Mouse (Mus musculus) urinary bladder, adult 2 months (tissue): ENCODE results near the gene Orai2. TPM values are rescaled to one million over a fixed set of nuclear protein-coding genes. Genes with fewer than 3 reads are reported as not detected.
"Not testable (repeated sequence)": the region's sequence is repeated elsewhere in the genome, so short reads cannot be mapped to it uniquely, and the experiment has no call there.

Source experiments
- DNase-seq: peaks from one replicate; pipeline ENCODE4 v3.0.0; 2022; ENCODE audit warnings: low spot score
- polyA plus RNA-seq: library from polyadenylated mRNA; depleted of rRNA; stranded (reverse); fragments of >200 nt; gene quantifications from 2 replicates; pipeline ENCODE4 v1.2.3, GENCODE M21; 2012

The Orai2 gene
- polyA plus RNA-seq, 1 experiment = 10.8 TPM

DNA sequence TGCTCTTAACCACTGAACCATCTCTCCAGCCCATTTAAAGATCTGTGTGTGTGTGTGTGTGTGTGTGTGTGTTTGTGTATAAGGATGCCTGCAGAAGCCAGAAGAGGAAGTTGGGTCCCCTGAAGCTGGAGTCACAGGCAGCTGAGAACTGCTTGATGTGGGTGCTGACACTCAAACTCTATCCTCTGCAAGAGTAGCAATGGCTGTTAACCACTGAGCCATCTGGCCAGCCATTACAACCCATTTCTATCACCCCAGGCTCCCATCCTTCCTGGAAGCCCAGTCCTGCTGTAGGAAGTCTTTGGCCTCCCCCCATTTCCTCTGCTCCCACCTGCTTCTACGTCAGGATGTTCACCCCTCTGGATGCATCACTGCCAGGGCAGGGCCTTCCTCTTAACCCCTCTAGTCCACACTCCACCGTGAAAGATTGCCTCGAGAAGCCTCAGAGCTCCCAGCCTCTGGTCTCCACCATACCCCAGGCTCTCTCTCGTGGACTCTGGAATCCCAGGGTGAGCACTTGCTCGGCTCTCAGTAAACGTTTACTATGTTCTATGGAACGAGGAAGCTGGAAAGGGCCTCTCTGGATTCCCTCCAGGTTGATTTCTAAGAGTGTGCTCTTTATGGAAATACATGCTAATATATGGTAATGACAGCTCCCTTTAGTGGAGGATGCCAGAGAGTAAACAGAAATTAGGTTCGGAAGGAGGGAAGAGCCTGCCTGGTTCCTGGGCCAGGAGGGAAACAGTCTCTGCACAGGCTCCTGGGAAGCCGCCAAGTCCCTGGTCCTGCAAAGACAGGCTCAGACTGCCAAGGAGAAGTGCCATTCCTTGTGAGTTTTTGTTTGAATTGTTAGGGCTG, 3.3 kb upstream of the Orai2 start:
- DNase-seq = peak; percentile 32

DNA sequence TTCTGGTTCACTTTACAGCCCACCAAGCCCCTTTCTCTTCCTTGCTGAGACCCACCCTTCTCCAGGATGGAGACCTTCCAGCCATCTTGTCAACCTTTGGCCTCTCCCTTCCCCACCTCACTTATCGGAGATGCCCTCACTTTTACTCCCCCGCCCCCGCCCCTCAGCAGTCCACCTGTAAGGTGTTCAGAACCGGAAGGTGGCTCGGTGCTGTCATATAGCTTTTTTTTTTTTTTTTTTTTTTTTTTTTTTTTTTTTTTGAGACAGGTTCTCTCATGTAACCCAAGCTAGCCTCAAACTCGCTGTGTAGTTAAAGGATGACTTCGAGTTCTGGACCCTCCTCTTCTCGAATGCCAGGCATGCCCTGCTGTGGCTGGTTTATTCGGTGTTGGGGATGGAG, 2.4 kb upstream of the Orai2 start:
- no peak for DNase-seq

DNA sequence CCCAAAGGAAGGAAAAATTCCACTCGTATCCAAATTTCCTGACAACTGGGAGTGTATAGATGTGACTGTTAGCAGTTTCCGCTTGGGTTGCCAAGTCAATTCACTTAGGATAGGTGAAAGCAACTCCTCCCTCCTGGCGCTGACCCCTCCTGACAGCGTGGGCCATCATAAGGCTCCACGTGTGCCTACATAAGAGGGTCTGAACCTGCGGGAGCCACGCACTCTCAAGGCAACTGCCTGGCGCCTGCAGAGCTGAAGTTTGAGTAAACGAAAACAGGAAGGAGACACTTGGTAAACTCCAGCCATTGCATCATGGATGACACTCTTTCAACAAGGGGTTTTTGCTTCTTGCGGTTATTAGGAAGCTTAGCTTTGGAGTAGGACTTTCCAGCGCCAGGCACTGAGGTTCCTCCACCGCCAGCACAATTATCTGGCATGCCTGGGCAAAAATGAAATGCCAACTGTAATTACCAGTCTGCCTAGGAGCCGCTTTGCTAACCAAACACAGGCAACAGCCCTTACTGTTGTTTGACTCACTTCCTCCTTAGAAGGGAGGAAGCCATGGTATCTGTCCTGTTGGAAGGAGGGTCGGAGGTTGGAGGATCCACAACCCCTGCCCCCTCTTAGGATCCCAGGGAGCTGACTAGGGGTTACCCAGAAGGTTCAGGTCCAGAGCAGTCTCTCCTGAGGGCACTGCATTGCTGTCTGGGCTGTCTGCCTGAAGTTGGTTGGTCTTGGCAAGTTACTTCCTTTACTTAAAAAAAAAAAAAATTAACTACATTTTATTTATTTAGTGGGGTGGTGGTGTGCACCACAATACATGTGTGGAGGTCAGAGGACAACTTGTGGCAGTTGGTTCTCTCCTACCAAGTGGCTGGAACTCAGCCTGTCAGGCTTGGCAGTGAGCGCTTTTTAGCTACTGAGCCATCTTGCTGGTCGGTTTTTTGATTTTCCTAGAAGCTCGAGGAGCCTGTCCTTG, 1.1 kb upstream of the Orai2 start:
- no peak for DNase-seq

DNA sequence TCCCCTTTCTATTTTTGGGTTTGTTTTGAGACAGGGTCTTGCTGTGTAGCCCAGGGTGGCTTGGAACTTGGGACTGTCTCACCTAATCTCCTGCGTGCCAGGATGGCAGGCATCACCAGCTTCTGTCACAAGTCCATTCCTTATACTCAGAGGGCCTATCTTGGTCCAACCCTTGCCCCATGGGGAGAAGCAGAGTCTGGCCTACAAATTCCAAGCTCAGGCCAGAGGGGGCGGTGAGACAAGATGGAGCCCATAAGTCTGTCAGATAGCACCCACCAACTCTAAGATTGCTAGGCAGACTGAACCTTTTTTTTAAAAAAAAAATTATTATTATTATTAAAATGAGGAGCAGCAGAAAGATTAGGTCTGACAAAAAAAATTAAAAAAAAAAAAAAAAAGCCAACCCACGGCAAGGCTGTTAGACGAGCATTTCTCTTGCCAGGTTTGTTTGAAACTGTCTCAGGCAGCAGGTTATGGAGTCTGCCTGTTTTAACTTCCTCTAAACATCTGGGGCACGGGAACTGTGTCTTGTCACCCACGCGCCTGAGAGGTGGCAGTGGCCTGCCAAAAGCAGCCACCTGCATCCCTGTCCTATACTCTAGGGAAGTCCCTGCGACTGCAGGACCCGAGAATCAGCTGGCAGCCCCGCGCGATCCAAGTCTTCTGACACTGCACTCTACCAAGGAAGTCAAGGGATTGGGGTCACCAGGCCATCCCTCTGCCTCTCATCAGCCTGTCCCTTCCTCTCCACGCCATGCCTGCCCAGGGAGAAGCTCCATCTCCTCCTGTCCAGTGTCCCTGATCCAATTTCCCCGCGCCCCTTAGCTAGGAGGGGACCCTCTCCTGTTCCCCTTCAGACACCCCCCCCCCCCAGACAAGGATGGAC, 644 bp downstream of the Orai2 start:
- DNase-seq = no peak

DNA sequence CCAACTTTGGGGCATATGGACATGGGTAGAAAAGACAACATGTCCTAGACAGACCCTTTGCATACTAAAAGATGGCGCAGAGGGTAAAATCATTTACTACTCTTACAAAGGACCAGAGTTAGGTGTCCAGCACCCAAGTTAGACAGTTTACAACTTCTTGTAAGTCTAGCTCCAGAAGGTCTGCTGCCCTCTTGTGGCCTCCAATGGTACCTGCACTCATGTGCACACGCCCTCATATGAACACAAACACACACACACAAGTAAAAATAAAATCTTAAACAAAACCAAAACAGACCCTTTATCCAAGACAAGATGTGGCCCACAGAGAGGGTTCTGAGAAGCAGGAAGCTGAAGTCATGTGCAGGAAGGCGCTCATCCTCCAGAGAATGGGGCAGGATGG, 2.4 kb downstream of the Orai2 start:
- no peak for DNase-seq

DNA sequence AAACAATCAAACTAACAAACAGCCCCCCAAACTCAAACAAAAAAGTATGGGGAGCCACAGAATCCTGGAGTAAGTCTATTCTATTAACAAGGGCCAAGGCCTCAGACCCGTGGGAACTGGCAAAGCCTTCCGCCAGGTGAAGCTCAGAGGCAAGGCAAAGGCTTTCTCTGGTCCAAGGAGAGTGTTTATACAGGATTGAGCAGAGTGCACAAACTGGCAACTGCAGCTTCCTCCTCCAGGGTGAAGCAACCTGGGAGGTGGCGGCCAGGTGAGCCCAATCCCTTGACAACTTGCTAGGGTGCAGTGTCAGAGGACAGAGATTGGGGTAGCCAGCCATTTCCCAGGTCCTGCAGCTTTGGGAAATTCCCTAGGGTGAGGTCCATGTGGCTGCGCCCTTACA, 3.2 kb downstream of the Orai2 start:
- no peak for DNase-seq

DNA sequence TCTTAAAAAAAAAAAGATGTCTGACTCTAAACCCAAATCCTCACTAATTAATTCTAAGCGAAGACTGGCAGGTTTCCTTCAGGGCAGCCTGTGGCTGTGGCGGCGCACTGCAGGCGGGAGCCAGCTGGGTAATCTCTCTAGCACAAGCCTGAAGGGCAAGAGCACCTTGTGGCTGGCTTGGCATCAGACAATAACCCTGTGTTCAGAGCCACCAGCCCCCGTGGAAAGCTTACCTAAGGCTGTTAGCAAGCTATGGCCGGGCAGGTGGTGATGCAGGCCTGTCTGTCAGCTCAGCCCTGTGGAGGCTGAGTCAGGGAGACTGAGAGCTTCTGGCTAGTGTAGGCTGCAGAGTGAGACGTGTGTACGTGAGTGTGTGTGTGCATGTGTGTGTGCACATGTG, 5.3 kb downstream of the Orai2 start:
- DNase-seq = no peak

DNA sequence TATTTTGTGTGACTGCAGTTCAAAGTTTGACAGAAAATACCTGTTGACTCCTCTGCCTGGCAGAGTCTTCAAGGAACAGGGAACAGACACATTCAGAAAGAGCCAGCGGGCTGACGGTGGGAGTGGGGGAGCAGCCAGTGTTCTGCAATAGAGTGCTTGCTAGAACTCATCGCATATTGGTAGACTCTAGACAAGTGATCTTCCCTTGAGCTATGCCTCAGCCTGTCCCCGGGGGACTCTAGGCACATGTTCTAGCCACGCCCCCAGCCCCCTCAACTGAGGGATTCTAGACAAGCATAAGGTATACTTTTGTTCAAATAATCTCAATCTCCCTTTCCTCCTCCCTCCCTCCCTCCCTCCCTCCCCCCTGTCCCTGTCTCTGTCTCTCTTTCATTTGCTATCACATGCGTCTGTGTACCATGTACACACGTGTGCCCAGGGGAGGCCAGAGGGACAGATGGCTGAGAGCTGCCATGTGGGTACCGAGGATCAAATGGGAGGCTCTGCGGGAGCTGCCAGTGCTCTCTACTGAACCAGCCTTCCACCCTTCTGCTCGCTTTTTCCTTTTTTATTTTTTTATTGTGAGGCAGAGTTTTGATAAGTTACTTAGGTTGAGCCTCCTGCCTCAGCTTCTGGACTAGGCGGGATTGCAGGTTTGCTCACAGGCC, 6.6 kb downstream of the Orai2 start:
- DNase-seq = no peak

DNA sequence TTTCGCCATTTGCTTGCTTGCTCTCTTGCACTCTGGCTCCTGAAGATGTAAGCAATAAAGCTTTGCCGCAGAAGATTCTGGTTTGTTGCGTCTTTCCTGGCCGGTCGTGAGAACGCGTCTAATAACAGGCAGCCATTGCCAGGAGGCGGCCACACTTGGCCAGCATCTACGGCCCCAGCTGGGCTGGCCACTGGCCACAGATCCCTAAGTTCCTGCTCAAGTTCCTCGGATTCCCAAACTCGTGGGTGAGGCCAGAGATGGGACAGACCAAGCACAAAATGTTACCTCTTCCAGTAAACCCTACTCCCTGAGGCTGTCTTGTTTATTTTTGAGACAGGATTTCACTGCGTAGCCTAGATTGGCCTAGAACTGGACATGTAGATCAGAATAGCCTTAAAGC, 10.4 kb downstream of the Orai2 start:
- not testable (repeated sequence) for DNase-seq

DNA sequence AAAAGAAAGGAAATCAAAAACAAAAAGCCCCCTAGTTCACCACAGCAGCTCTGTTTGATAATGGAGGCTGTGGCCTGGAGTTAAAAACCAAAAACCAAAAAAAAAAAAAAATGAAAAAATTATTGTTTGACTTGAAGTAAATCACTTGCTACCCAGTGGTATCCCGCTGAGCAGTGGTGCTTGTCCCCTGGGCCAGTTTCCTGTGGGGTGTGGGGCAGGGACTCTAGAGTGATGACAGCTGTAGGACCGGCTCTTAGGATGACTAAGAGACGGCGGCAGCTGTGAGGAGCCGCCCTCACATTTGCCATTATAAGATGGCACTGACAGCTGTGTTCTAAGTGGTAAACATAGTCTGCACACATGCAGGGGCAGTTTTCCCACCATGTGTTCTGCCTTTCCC, 15.1 kb downstream of the Orai2 start:
- no peak for DNase-seq

DNA sequence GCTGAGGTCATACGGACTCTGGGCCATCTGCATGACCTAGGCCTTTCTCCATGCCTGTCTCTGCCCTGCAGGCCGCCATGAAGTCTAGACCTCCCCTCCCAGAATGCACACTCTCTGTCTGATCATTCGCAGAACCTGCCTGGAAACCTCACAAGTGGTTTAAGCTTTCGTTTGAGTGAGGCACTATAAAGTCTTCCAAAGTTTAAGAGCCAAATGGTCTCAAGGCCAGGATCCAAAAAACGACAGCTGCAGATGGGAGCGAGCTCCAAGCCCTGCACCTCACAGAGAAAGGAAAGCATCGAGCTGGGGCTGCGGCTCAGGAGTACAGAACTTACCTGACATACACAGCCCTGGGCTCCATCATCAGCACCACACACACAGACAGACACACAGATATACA, 18.1 kb downstream of the Orai2 start:
- DNase-seq = no peak

DNA sequence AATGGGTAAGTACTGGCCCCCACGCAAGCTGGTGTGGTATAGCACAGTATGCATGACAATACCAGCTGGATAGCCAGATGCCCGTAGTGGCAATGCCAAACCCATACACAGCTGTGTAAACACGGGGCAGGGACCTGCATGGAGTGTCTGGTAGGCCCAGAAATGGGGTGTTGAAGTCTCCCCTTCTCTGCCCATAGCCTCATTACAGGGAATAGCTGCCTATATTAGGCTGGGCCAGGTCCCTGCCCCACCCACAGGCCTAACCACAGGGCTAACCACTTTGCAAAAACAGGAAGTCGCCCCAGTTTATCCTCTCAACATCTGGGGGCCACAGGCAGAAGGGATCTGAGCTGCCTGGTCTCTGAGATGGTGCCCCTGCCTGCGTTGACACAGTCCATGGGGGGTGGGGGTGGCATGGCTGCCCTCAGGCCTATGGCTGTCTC, 21.4 kb downstream of the Orai2 start:
- DNase-seq = not testable (repeated sequence)

DNA sequence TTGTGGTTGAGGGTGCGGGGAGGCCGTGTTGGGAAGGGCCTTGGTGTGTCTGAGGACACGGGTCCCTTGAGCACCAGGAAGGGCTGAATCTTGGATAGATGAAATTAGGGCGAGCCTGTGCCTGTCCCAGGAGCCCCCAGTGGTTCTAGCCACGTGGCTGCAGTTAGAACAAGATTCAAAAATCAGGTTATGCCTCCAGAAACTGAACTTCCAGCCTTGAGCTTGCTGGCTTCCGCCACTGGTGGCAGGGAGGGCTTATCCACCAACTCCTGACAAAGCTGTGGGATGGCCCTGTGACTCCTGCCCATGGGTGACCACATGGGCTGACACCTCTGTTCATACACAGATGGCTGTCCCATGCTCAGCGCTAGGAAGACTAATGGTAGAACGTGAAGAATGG, 22.8 kb downstream of the Orai2 start:
- no peak for DNase-seq

DNA sequence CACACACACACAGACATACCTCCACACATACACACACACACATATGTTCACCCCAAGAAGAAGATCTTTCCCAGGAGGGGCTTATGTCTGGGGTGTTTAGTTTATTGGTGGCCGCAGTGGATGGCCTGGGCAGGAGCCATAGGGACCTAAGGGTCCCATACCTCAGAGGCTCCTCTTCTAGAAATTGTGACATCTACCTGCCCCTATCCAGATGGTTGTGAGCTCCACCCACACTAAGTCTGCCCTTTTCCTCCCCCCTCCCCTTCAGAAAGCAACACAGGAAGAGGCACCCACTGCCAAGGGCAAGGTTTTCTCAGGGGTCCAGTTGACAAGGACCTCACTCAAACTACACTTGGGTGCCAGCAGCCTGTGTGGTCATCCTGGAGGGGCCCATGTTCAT, 23.6 kb downstream of the Orai2 start:
- DNase-seq = no peak

DNA sequence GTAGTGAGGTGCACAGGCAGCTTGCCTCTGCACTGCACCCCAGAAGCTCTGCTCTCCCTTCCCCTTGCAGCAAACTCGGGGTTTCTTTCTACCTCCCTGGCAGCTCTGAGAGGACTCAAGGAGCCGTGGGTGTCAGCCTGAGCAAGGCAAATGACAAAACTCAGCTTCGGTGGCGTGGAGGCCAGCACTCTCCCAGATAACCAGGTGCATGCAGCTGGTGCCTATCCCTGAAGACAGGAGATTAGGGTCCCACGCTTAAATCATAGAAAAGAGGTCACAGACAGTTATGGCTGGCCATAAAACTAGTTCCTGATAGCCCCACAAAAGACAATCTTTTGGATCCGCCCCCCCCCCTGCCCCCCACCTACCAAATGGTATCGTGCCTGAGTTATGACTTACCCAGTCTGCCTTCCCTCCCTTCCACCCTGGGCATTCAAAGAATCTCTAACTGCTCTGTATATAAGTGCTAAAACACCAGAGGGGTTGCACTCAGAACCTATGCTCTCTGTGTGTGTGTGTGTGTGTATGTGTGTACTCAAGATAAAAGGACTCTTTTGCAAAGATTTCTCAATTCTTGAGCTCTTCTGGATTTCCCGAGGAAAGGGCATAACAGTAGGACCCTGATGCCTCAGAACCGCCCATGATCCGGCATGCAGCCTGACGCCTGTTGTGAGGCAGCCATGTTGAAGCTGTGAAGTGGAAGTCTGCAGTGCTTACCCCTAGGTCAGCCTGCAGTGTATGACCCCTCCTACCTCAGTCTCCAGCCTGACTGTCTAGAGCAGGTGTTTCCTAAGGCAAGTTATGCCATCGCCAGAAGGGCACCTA, 25.7 kb downstream of the Orai2 start:
- no peak for DNase-seq

DNA sequence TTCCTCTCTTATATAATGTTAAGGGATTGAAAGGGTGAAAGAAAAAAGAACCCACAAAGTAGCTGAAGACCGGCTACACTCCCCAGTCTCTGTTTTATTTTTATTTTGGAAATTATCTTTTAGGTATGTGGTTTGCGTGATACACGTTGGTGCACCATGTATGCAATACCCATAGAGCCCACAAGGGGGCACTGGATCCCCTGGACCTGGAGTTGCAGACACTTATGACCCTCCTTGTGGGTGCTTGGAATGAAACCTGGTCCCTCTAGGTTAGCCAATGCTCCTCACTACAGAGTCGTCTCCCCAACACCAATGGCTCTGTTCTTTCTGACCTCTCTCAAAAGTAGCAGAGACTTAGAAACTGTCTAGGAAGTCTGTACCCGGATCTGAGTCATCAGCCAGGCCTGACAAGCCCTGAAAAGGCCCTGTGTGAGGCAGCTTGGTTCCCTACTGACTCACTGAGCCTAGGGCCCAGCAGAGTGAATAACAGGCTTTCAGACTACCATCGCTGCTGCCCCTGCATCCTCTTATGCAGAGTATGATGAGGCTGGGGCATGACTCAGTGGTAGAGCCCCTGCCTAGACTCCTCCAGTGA, 27.3 kb downstream of the Orai2 start:
- DNase-seq = no peak

DNA sequence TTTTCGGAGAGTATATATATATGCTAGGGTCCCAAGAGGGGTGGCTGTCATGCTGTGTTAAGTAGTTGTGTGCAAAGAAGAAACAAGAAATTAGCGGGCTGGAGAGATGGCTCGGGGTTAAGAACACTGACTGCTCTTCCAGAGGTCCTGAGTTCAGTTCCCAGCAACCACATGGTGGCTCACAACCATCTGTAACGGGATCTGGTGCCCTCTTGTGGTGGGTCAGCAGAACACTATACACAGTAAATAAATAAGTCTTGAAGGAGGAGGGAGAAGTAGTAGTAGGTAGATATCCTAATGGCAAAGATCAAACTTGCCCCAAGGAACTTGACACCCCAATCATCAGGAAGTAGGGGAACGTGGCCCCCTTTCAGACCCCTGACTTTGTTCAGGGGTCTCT, 27.8 kb downstream of the Orai2 start:
- no peak for DNase-seq

DNA sequence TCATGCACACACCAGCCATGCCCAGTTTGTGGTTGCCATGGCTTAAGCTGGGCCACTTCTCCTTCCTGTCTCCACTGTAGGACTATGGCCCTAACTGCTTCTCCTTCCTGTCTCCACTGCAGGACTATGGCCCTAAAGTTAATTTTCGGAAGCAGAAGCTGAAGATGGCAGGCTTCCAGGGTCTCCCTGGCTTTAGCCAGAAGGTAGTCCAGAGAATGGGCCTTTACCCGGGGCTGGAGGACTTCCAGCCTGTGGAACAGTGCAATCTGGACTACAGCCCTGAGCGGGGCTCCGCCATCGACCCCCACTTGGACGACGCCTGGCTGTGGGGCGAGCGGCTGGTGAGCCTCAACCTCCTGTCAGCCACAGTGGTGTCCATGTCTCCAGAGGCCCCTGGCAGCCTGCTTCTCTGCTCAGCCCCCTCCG, 30.4 kb downstream of the Orai2 start:
- DNase-seq = no peak

DNA sequence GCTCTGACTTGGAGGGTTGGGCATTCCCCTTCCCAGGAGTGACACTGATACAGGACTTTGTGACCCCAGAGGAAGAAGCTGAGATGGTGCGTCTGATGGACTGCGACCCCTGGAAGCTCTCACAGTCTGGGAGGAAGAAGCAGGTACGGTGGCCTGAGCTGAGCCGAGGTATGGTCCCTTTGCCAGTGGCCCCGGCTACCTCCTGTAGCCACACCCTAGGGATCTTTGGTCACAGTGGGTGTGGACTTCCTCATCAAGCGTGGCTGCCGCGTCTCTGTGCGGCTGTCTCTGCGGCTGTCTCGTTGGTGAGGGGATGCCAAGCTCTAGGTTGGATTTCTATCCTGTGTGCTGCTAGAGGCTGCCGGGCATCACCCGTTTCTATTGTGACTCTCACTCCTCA, 31.1 kb downstream of the Orai2 start:
- DNase-seq = no peak
